Mouse (Mus musculus): ENCODE measurements around the gene Cdkn1c.

The Cdkn1c gene

GRCm38 (mm10) chr7:143473347-143474101 lies 12.7 kb upstream of the Cdkn1c start, which contains the start of gene Slc22a18:
Gene Slc22a18 (plus strand): TSS chr7:143473736.
- DNase-seq, result no peak

DNA sequence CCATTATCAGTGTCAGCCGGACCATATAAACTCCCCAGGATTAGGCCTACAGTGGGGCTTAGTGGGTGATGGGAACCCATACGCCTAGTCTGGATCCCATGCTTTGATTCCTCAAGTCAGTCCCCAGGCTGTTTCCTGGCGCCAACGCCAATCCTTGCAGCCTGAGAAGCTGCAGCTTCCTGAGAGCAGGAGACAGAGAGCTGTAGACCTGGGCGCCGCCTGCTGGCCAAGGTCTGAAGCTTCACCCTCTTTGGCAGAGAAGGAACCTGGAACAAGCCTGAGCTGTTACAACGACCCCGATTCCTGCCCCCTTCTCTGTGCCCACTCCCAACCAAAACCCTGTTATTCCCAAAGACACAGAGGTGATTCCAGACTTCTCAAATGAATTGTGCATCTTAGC lies 9.1 kb upstream of the Cdkn1c start:
- peak; percentile 60 for DNase-seq

GRCm38 (mm10) chr7:143467714-143468113 lies 6.9 kb upstream of the Cdkn1c start:
- DNase-seq, result no peak

GRCm38 (mm10) chr7:143466099-143466677 lies 5.3 kb upstream of the Cdkn1c start:
- peak; percentile 72 for DNase-seq

- DNase-seq, result no peak
These were observed 4.1 kb upstream of the Cdkn1c start for GRCm38 (mm10) chr7:143464811-143465560.

- DNase-seq, result peak; percentile 80
These were observed 3.1 kb upstream of the Cdkn1c start for GRCm38 (mm10) chr7:143463865-143464415.

DNA sequence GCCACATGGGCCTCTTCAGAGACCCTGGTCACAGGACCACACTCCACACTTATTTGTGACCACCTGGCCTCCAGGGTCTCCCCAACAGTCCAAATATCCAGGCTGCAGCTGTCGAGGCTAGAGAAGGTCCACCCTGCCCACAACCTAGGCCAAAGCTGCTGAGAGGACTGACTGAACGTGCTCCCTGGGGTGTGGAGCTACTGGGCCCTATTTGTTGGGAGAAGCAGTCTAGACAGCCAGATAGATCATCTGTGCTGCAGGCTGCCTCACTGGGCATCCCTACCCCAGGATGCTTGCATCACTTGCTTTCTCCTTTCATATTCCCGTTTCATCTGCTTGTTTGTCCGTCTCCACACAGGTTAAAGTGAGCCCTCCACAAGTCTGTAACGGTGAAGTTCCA lies 1.7 kb upstream of the Cdkn1c start:
- no peak for DNase-seq

DNA sequence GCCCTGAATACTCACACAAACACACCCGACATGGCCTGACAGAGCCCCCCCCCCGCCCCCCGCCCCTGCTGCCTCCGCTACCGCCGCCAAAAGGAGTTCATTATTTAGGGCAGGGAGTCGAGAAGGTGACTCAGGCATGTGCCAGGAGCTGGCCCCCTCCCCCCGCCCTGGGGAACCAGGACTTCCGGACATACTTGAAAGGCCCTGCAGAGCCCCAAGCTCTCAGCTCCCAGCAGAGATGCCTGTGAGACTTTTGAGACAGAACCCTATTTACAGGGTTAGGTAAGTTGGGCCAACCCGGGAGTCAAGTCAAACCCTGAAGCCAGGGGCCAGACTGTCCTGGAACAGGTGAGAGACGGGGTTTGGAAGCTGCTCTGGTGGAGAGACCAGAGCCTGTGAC lies 1.1 kb upstream of the Cdkn1c start:
- DNase-seq, result no peak

GRCm38 (mm10) chr7:143461294-143461870 lies 532 bp upstream of the Cdkn1c start:
- DNase-seq, result no peak

- DNase-seq, result no peak
These were observed 524 bp downstream of the Cdkn1c start for GRCm38 (mm10) chr7:143460217-143460834.

- DNase-seq, result no peak
These were observed 1.3 kb downstream of the Cdkn1c start for GRCm38 (mm10) chr7:143459332-143460211.

DNA sequence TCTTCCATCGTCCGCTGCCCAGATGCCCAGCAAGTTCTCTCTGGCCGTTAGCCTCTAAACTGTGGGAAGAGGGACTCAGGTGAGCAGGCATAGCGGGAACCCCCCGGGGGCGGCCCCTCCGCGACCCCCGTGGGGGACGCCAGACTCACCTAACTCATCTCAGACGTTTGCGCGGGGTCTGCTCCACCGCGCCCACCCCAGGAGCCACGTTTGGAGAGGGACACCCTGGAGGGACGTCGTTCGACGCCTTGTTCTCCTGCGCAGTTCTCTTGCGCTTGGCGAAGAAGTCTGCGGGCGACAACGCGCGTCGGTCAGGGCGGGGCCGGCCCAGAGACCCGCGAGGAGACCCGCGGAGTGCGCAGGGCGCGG lies 1.9 kb downstream of the Cdkn1c start:
- DNase-seq, result no peak

DNA sequence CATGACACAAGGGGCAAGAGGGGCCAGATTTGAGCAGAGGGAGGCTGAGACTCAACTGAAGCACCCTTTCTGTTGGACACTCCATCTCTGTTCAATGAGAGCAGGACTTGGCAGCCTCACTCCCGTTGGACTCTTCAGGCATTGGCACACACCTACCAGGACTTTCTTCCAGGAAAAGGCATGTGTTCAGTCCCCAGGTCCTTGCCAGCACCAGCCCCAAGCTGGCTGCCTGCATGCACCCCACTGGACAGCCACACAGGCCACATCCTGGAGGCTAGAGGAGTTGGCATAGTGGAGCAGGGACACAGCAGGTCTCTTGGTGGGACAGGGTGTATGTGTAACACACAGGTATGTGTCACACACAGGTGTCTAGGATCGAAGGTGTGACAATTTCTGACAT lies 13.7 kb downstream of the Cdkn1c start:
- DNase-seq, result peak; percentile 80

GRCm38 (mm10) chr7:143445651-143446460 lies 15.0 kb downstream of the Cdkn1c start:
- DNase-seq, result no peak

DNA sequence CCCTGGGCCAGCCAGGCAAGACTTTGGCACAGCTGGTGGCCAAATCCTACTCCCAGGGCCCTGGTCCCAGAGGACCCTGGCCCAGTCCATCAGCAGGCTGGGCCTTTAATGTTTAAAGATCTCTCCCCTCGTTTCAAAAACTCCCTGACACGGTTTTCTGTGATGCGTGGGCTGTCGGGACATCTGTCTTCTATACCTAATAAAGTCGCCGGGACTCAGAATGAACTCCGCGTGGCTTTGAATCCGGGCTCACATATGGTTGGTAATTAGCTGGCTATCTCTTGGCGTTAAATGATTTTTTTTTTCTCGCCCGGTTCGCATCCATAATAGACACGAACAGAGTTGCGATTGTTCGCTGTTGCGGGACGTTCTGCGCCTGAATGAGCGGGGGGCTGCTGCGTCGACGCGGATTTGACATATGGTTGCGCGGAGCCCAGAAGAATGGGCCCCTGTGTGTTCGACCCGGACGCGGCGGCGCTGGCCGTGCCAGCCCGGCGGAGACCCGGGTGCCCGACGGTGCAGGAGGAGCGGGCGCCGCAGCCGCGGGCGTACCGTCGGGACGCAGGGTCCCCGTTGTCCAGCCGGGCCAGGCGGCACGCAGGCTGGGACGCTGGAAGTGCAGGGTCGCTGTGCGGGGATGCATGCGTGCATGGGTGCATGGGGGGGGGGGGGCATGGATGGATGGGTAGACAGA lies 15.7 kb downstream of the Cdkn1c start:
- DNase-seq, result no peak

DNA sequence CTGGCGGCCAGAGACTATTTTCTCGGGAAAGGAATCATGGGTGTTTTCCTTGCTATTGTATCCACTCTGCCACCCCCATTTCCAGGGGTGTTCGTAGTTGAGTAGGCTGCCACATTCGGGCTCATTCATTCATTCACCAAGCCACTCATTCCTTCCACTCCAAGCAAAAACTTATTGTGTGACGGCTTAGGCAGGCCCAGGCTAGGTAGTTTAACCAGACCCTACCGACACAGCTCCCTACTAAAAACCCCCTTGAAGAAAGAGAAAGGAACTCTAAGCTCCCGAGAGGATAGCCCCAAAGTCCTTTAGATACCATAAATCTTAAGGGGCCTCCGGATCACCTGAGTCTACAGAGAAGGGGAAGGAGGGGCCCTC lies 16.3 kb downstream of the Cdkn1c start:
- DNase-seq, result no peak

- DNase-seq, result no peak
These were observed 21.9 kb downstream of the Cdkn1c start for GRCm38 (mm10) chr7:143438965-143439364.

DNA sequence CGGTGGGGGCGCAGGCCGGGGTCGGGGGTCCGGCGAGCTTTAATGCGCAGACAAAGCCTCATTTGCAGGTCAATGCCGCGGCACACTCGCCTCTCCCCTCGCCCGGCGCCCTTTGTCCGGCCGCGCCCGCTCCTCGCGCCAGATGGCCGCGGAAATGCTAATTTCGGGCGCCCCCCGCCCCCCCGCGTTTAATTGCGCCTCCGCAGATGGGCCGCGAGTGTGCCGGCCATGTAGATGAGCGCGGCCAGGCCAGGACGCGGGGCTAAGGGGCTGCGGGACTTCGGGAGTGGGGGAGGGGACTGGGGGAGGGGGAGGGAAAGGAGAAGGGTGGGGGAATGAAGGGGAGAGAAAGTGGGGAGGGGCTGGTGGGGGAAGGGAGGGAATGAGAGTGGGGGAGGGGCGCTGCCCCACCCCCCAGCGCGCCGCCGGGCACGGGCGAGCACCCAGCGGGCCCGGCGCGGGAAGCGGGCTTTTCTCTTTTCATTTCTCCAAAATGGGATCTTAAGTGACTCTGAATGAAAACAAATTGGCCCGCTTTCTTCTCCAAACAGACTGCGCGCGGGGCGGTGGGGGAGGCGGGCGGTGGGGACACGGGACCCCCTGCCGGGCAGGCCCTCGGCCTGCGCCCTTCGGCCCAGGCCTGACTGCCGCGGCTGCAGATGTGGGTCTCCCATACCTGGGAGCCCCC lies 22.8 kb downstream of the Cdkn1c start:
- DNase-seq, result no peak

DNA sequence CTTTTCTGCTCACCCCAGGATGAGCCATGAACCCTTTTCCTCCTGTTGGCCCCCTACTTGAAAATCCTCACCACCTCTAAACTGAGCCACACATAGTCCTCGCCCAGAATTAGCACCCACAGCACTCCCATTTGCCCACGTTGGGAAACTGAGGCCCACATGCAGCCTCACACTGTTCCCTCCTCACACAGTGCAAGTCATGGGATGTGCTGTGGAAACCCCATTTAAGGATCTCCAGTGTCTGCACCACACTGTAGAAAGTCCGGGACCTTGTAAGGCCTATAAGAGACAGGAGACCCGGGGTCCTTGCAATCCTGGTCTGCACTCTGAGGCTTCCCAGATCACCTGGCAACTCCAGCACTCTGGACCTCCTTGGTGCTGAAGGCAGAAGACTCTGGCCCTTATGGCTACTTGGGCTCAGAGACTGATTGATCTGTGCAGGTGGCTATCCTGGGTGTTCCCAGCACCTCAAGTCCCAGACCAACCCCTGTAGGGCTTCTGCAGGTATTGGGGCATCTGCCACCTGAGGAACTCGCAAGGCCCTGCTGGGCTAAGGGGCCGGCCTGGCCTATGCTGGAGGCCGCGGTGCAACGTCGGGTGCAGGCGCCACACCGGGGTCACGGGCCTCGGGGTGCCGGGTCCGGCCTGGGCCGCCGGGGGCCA lies 23.5 kb downstream of the Cdkn1c start:
- DNase-seq, result no peak
